Mouse (Mus musculus): ENCODE results near the gene Numb. TPM values are rescaled to one million over a fixed set of nuclear protein-coding genes. Genes with fewer than 3 reads are reported as not detected.

Gene Numb
- total RNA-seq, 1 experiment from 2014 or later: 52.1 TPM

DNA sequence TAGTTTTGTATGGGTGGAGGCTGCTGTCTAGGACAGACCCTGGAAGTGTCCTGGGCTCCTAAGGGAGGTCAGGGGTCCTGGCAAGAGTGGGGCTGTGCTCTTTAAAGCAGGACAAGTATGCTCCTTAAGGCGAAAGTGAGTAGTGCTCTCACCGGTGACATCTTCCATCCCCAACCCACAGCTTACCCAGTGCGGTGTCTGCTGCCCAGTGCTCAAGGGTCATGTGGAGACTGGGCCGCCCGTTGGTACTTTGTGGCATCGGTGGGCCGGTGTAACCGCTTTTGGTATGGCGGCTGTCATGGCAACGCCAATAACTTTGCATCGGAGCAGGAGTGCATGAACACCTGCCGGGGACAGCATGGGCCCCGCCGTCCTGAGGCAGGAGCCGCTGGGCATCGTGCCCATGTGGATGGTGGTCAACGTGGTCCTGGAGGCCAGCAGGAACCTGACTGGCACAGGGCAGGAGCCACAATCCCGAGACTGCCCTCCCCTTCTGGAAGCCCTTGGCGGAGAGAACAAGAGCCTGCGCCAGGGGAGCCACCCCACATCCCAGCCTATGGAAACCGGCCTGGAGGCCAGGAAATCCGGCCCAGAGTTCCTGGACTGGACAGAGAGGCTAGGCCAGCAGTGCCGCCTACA is 140.0 kb downstream of the Numb start:
- no peak for DNase-seq

DNA sequence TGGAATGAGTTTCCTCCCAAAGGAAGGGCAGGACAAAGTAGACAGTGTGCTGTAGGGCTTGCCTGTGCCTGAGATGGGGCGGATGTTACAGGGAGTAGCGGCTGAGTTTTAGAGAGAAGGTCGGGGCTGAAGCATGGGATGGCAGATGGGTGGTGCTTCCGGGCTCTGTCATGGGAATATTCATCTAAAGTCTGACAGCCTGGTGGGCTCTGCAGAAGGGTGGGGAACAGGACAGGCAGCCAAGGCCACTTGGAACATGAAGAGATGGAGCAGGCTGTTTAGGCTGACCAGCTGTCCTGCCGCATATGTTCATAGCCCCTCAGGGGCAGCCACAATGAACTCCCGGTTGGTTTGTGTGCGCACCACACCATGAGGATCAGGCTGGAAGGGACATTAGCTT is 140.5 kb downstream of the Numb start:
- DNase-seq: no peak

DNA sequence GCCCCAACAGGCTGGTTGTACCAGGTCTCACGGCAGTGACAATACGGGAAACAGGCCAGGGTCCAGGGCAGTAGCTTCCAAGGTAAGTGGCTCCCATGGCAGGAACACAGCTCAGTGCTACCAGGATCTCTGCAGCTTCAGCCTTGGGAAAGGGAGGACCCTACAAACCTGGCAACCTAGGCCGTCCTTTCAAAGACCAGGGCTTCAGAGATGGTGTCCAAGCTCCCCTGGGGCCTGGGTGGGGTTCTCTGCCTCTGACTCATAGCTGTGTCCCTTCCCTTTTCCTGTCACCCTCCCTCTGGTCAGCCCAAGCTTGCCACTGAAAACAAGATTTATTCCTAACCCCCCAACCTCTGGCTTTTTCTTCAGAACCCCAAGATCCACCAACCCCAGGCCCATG is 141.6 kb downstream of the Numb start:
- no peak for DNase-seq

DNA sequence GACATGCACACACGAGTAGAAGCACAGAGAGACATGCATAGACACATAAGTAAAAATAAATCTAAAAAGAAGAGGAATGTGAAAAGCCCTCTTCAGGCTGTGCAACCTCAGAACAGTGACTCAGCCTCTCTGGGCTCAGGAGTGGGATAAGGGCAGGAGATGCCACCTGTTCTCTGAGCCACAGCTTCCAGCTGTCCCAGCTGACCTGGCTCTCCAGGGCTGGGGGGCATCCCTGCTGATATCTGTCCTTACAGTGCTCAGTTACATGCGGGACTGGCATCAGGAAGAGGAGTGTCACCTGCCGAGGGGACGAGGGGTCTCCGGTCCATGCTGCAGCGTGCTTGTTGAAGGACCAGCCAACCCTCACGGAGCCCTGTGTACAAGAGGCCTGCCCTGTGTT is 145.0 kb downstream of the Numb start:
- DNase-seq: no peak

DNA sequence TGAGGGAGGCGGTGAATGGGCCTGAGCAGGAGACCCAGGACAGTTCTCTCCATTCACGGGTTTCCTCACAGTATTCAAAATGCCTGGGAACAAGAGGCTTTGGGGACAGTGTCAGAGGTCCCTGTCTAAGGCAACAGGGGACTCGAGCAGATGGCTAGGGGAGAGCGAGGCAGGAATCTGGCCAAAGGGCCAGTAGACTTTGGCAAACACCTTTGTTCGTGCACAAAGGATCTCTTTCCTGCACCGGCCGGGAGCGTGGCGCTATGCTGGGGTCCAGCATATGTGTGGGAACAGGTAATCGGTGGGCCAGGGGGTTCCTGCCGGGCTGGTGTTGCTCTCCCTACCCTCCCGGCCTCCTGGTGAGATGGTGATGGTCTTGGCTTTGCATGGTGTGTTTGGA is 146.1 kb downstream of the Numb start:
- DNase-seq: no peak

DNA sequence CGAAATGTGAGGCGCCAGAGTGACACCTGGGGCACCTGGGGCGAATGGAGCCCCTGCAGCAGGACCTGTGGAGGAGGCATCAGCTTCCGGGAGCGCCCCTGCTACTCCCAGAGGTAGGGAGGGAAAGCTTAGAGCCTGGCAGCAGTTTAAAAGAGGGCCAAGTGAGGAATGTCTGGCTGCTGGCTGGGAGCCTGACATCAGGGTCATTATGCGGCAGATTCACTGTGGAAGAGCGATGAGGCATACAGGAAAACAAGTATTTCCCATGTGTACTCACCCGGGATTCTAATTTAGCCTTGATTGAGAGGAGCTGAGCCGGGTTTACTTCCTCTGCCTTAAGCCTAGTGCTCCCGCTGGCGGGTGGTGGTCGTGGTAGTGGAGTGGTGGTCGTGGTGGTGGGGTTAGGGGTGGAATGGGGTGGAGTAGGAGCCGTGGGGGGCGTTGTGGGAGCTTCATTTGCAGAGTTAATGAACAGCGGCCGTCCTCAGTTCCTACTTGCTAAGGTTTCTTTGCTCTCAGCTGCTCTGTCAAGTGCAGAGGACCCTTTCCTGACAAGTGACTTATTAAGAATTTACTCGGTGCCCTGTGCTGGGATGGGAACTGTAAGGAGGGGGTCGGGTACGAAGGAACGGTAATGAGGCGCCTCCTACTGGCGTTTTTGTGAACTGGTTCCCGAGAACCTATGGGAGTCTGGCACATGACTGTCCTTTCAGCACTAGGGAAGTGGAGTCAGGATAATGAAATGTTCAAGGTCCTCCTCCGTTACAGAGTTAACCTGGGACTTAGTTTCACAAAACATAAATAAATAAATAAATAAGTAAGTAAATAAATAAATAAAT is 151.1 kb downstream of the Numb start:
- DNase-seq: peak; percentile 71

DNA sequence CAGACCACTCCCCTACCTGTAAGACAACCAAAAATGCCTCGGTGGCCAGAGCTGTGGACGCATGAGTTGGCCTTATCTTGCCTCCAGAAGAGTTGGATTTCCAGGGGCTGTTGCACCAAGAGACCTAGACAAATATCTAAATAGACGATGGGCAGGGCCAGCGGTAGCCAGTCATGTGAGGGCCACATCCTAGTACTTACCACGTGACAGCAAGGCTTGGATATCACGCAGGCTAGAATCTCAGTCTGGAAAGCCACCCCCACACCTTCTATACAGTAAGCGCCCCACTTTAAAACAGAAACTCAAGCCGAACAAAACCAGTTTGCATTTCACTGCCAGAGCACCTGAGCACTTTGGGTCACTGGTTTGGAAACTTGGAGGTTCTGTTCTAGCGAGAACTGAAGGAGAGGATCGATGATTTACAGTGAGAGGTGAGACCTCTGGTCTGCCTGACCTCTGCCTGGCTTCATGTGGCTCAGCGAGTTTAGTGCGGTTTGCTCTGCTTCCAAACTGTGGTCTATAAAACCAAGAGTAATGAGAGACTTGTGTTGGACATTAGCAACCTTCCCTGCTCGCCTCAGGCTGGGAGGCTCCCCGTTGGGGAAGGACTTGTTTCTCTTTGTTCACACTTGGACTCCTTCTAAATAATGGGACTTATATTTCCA is 153.4 kb downstream of the Numb start:
- DNase-seq: no peak

DNA sequence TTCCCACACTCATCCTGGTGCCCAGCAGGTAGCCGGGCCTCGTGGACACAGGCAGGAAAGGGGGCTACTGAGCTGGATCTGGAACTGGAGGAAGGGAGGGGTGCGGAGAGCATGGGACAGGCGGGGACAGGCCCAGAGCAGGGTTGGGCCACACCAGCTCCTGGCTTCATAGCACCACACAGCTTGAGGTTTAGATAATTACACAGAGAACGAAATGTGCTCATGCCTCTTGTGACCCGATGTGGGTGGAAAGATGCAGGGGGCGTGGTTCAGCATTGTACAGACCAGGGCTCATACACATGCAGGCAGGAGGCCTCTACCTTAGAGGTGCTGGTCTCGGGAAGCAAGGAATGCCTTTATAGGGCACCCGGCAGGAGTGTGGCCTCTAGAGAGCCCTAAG is 153.9 kb downstream of the Numb start:
- DNase-seq: no peak

DNA sequence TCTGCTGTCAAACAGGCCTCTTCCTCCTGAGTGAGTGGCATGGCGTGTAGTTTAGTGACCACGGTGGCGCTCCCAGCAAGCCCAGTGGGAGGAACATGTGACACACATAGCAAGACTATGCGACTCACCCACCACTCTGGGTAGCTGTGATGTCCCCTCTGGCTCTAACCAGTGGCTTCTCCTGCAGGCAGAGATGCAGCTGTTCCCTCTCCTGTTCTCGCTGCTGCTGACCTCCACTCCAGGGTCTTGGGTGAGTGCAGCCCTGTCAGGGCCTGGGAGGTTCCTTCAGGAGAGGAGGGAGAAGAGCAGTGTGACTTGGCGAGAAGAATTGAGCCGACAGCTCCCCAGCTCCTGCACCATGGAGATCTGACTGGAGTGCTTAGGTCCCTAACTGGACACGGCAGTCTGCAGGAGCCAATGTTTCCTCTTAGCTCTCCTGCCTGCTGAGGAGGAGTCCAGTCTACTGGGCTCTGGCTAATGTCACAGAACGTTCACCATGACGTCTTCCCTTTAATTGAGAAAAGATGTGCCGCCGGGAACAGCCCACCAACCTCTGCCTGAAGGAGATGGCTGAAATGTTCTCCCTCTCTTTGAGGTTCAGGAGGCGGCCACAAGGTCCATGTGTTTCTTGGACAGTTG is 155.7 kb downstream of the Numb start:
- DNase-seq: no peak

DNA sequence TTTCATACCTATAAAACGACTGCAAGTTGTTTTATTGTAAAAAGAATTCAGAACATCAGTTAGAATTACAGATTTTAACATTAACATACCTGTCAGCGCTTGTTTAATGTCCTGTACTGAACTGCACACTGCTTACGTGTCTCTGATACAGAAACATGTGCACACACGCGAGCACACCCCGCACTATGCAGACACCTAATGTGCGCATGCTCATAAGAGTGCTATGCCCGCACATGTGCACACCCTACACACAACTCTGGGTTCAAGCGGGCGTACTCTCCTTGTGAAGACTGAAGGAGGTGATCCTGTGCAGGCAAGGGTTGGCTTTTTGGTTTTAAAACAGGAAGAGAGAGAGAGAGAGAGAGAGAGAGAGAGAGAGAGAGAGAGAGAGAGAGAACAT is 157.2 kb downstream of the Numb start:
- no peak for DNase-seq

DNA sequence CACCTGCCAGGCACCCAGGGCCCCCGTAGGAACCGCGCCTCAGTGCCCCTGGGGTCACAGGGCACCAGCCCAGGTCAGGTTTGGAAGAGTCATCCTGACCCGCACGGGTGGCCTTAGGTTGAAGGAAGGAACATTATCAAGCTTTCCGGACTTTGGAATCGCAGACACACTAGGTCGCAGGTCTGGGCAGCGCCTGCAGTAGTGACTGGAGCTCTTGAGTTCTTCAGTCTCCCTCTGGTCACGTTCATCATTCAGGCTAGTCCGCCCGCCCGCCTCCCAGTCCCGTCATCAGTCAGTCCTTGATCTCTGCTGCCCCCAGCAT is 157.7 kb downstream of the Numb start:
- DNase-seq: no peak

DNA sequence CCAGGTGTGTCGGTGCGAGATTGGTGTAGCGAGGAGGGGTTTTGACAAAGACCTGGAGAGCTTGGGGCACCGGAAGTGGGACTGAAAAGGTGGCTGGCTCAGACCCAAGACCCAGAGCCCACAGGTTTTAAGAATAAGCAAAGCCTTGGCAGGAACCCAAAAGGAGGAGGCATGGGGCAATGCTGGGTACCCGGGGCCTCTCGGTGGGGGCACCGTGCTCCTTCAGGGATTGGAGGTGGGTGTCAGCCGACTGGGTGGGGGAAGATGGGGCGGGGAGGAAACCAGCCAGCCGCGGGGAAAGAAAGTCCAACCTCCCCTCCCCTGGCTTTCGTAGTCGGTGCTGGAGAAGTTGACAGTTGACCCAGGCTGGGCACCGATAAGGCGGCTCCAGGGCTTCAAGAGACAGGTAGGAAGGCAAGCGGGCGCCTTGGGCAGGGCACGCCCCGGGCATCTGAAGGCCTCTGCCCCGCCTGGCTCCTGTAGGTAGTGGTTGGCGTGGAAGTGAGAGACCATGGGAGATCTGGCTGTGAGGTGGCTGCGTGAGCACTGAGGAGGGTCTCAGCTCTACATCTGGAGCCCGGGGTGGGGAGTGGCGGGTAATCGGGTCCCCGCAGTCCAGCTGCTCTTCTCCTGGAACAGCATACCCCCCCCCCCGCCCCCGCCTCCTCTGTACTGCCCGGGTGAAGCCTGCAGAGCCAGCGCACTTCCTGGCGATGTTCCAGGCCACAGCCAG is 158.3 kb downstream of the Numb start, which contains the start of gene Papln:
Gene Papln (plus strand): TSS at position 324 of the 733 bp plus-strand sequence.
- DNase-seq: peak; percentile 42

DNA sequence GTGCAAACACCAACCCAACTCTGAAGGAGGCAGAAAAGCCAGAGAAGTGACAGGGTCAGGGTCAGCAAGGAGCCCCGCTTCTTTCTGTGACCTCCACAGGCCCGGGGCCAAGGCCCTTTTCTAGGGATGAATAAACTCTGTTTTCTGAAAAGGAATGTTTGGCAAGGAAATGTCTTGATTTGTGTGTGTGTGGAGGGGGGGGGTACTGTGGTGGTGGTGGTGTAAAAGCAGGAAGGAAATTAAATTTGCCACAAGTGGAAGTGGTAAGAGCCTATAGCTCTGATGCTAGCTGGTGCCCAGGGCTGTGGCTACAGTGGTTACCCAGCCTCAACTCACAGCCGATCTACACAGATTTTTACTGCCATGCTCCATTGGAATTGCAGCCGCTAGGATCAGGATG is 159.0 kb downstream of the Numb start:
- peak; percentile 18 for DNase-seq

DNA sequence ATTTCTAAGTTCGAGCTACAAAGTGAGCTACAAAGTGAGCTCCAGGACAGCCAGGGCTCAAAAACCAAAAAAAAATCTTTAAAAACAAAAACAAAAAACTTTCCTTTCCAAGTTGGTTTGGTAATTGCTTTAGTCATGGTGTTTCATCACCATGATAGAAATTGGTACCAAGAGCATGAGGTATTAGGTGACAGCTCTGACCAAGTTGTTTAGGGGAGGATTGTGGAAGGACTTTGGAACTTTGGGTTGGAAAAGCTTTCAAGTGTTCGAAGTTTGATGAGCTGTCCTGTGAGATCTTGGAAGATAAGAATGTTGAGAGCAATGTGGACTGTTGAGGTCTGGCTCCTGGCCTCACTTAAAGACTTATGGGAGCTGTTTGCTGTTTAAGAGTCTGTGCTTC is 161.5 kb downstream of the Numb start:
- DNase-seq: no peak

DNA sequence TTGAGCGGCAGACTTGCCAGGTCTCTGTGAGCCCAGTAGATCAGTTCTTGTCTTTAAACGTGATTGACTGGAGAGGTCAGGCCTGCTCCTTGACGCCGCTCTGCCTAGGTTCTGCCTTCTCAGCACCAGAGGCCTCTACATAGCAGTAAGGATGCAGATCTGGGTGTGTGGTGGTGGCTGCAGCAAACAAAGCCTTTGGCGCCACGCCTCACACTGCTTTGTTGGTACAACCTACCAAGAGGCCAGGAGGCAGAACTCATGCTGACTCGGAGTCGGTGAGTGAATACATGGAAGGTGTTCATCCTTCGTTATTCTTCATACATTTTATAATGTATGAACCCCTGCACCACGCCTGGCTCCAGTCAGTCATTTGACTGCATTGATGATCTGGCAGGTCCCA is 163.0 kb downstream of the Numb start:
- no peak for DNase-seq

DNA sequence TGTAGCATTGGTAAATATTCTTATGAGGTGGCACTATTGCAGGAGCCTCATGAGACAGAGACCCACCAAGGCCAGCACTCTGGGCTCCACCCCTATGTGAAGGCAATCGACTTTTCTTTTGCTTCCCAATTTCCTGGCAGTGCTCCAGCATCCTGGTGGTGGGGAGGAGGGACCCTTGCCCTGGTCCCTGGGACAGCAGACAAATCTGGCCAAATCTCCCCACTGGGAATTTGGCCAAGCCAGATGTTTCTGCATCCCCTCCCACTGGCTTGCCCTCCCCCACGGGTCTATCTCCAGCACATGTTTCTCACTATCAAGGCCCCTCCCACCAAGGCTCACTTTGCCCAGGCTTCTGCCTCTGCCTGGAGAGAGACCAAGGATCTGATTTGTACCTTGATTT is 169.2 kb downstream of the Numb start:
- no peak for DNase-seq

DNA sequence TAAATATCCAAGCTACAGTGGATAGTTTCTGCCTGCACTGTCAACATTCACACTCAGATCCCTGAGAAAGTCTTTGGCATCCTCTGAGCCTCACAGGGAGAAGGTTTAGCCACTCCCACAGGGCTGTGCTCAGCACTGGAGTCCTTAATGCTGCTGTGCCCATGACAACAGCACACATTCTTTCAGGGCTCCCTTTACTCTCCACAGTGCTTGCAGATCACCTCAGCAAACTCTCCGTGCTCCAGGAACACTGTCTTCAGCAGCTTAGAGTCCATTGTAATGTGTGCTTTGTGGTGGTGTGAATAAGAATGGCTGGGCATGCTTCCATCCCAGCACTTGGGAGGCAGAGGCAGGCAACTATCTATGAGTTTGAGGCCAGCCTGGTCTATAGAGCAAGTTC is 172.5 kb downstream of the Numb start:
- DNase-seq: no peak

Other genes with a start within 250 kb of the Numb start
- 68.3 and 73.5 TPM in 2 replicates for gene Psen1, start 233.8 kb downstream of the Numb start, total RNA-seq (2021)
- 1.4 and 2.0 TPM in 2 replicates for gene Papln, start 158.3 kb downstream of the Numb start, total RNA-seq (2021)
- gene Riox1, start 28.7 kb upstream of the Numb start, total RNA-seq (2021): 15.4 and 16.2 TPM in 2 replicates
- gene Heatr4, start 62.9 kb upstream of the Numb start, total RNA-seq (2021): not detected in 2 replicates
- gene Acot2, start 65.9 kb upstream of the Numb start, total RNA-seq (2021): 15.2 and 17.1 TPM in 2 replicates
- gene Acot1, start 87.6 kb upstream of the Numb start, total RNA-seq (2021): 6.3 and 7.7 TPM in 2 replicates
- gene Acot4, start 116.4 kb upstream of the Numb start, total RNA-seq (2021): 1.5 and 1.7 TPM in 2 replicates
- not detected in 2 replicates for gene Gm49366, start 117.0 kb upstream of the Numb start, total RNA-seq (2021)
- gene Acot3, start 130.2 kb upstream of the Numb start, total RNA-seq (2021): not detected in 2 replicates
- gene Acot5, start 147.4 kb upstream of the Numb start, total RNA-seq (2021): 0.33 TPM in 1 of 2 replicates, not detected in the other
- gene Acot6, start 178.7 kb upstream of the Numb start, total RNA-seq (2021): 4.9 and 5.0 TPM in 2 replicates
- gene Dnal1, start 192.4 kb upstream of the Numb start, total RNA-seq (2021): 11.9 and 20.7 TPM in 2 replicates
- gene Pnma1, start 226.6 kb upstream of the Numb start, total RNA-seq (2021): 0.64 TPM in 1 of 2 replicates, not detected in the other